Mouse (Mus musculus) cerebellum, postnatal 4 days (tissue): Measurements from ENCODE around the gene Prok2.
A peak's percentile ranks its signal among the peaks of the same experiment; 100 is the strongest.

ENCODE experiments used
- DNase-seq, 2 experiments: peaks; one replicate each; pipeline ENCODE4 v3.0.0; 2022; ENCODE audit warnings: low spot score in 2 of 2, mixed read lengths in 1 of 2

Gene Prok2

DNA sequence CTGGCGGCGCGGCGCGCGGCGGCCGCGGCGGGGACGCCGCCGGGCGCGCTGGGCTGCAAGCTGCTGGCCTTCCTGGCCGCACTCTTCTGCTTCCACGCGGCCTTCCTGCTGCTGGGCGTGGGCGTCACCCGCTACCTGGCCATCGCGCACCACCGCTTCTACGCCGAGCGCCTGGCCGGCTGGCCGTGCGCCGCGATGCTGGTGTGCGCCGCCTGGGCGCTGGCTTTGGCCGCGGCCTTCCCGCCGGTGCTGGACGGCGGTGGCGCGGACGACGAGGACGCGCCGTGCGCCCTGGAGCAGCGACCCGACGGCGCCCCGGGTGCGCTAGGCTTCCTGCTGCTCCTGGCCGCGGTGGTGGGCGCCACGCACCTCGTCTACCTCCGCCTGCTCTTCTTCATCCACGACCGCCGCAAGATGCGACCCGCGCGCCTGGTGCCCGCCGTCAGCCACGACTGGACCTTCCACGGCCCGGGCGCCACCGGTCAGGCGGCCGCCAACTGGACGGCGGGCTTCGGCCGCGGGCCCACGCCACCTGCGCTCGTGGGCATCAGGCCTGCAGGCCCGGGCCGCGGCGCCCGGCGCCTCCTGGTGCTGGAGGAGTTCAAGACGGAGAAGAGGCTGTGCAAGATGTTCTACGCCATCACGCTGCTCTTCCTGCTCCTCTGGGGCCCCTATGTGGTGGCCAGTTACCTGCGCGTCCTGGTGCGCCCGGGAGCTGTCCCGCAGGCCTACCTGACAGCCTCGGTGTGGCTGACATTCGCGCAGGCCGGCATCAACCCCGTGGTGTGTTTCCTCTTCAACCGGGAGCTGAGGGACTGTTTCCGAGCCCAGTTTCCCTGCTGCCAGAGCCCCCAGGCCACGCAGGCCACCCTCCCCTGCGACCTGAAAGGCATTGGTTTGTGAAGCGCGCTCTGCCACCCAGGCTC, 33.0 kb downstream of the Prok2 start:
- peak in 1 of 2 experiments; percentile 52 for DNase-seq

DNA sequence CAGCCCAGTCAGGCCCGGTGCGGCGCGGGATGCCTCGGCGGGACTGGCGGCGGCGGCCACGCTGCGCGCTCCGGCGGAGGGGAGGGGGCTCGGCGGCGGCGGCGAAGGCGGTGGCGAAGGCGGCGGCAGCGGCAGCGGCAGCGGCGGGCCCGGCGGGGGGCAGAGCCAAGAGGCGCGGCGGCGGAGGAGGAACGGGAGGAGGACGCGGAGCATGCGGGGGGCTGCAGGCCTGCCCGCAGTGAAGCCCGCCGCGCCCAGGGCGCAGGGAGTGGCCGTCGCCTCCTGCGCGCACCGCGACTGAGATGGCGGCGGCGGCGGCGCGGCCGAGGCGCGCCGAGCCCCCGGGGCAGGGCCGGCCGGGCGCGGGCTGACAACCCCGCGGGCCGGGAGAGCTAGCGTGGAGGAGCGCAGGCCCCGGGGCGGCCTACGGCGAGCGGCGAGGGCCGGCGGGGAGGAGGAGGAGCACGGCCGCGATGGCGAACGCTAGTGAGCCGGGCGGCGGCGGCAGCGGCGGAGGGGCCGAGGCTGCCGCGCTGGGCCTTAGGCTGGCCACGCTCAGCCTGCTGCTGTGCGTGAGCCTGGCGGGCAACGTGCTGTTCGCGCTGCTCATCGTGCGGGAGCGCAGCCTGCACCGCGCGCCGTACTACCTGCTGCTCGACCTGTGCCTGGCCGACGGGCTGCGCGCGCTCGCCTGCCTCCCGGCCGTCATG, 33.8 kb downstream of the Prok2 start, which contains the start of gene Gpr27:
Gpr27 (plus strand) TSS at position 474 of the 710 bp plus-strand sequence.
- peak; percentile 38 to 57 for DNase-seq

DNA sequence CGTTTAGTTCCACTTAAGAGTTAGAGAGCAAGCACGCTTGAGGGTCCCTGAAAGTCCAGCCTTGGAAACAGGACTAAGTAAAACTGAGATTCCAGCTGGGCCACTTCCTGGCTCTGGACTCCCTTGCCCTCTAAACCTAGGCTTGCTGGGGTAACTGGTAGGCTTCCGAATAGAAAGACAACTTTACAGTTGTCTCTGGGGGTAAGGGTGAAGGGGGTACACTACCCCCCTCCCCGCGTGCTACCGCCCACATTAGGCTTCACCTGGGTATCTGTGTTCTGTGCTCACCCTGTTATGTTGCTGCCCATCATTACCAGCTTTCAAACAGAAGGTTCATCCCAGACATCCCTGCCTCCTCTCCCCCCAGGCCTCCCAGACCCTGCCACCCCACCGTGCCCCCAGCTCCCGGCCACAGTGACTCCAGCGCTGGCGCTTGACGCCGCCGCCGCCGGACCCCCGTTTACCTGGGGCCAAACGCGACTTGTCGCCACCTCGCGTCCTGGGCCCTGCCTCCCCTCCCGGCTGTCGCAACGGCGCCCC, 34.5 kb downstream of the Prok2 start:
- DNase-seq, result no peak

DNA sequence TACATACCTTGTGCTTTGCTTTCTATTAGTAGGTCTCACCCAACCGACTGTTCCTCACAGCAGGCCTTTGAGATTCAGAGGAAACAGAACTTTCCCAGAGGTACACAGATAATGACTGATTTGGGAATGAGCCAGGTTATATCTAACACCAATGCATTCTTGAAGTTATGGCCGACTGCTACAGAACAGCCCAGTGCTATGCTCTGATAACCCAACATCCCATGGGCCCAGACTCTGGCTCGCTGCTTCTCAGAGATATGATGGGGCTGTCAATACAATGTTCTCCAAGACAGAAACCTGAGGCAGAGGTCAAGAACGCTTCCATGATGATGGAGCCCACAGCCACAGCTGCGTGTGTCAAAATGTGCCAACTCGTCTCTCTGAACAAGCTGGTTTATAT, 37.7 kb downstream of the Prok2 start:
- no peak for DNase-seq

DNA sequence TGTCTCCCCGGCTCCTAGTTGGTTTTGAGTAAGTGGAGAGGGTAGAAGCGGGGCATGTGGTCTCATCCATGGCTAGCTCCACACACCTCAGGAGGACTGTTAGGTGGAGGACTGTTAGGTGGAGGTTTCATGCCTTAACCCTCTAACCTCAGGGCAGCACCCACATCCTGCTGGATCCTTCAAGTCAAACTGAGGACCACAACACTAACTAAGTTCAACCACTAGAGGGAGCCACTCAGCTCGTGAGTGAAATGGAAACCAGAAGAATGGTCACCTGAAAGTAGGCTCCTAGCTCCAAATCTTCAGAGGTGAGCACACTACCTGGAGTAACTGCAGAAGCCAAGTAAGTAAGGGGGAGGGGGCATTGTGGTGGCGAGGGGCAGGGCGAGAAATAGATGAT, 41.3 kb downstream of the Prok2 start:
- no peak for DNase-seq

DNA sequence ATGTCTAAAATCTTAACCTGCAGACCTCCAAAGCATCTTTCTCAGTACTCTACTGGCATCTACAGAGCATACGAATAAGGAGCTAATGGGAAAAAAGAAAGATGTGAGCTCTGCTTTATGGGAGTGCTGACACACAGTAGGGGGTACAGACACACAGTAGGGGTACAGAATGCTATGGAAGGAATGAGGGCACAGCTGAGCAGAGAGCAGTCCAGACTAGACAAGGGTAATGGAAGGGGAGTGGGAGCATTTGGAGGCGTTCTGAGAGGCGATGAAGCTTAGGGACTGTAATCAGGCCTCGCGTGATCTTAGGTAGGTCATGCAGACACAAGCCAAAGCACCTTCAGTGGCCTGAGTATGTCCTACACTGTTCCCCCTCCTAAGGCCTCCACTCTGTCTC, 42.2 kb downstream of the Prok2 start:
- DNase-seq, result no peak

DNA sequence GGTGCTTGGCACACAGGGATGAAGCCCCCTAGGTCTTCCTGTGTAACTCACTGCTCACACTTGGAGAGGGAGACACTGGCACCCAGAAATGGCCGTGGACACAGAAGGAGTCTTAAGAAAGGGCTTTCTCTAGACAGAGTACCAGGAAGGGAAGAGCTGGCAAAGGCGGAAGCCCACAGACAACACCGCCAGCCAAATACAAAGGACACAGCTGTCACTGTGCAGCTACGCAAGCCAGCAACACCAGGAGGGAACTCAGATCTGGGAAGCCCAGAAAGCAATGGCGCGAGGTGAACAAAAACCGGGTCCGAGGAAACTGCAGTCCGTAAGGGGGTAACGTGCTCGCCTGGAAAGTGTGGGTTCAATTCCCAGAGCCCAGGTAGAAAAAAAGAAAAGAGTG, 48.1 kb downstream of the Prok2 start:
- peak in 1 of 2 experiments; percentile 37 for DNase-seq

DNA sequence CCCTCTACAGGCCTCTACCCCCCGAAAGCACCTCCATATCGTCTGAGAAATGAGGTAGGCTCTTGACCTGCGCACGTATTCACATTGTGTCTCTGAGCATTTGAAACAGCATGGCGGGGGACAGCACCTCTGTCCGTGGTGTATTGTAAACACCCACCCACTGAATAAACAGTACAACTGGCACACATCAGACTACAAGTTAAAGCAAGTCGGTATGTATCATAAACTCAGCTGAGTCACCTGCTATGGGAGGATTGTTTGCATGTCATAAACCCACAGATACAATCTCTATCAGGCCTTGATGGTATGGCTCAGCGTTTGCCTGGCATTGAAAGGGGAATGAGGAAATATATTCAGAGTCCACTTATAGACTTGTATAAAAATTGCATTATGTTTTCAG, 48.9 kb downstream of the Prok2 start:
- no peak for DNase-seq

DNA sequence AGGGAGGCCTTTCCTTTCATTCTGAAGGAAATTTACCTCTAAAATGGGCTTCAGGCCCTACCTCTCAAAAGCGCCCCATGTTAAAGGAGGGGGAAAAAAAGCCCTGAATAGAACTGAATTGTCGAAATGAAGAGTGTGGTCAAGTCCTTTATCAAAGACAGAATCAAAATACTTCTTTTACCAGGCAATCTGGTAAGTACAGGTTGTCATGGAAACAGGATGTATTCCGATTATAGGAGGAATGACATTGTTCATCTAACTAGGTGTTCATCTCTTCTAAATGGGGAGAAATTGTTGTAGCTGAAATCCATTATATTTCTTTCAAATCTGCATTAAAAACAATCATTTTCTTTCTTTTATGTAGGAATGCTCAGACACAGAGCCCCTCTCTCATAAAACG, 51.7 kb downstream of the Prok2 start:
- DNase-seq, result no peak

DNA sequence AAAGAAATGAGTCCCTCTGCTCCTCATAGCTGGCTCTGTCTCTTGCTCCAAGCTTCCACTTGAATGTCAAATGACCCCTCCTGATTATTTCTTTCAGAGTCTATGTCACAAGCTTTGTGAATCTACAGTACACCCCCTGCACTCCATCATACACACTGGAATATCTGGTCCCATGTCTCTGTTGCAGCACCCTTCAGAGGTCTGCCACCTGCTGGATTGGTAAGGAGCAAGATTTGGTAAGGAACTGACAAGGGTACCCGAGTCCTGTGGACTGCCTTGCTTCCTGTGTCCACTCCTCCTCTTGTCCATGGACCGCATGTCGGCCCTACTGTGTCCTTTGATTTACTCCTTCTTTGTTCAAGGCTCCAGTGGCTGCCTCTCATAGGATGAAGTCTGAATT, 54.4 kb downstream of the Prok2 start:
- DNase-seq, result no peak

DNA sequence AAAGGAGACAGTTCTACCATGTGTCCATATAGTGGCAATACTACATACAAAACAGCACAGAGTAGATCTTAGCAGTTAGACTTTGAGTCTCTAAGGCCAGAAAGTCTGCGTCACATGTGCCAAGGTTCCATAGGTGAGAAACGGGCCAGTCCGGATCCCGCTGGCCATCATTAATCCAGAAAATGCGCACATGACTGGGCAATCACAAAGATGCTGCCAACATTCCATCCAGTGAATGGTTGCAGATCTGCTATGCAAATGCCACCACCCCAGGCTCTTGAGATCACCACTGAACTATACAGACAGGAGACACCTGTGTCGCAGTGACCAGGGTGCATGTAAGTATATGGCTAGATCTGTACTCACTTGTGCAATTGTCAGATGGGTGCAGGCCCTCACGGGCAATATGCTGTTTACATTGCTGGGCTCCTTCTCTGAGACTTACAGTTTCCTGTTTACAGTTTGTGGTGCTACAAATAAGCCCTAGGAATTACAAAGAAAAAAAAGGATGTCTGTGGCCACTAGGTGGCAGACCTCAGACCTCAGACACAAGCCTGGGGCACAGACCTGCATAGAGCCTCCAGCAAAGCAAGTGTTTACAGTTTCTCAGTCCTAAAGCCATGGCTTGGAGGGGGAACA, 55.6 kb downstream of the Prok2 start:
- peak in 1 of 2 experiments; percentile 60 for DNase-seq

DNA sequence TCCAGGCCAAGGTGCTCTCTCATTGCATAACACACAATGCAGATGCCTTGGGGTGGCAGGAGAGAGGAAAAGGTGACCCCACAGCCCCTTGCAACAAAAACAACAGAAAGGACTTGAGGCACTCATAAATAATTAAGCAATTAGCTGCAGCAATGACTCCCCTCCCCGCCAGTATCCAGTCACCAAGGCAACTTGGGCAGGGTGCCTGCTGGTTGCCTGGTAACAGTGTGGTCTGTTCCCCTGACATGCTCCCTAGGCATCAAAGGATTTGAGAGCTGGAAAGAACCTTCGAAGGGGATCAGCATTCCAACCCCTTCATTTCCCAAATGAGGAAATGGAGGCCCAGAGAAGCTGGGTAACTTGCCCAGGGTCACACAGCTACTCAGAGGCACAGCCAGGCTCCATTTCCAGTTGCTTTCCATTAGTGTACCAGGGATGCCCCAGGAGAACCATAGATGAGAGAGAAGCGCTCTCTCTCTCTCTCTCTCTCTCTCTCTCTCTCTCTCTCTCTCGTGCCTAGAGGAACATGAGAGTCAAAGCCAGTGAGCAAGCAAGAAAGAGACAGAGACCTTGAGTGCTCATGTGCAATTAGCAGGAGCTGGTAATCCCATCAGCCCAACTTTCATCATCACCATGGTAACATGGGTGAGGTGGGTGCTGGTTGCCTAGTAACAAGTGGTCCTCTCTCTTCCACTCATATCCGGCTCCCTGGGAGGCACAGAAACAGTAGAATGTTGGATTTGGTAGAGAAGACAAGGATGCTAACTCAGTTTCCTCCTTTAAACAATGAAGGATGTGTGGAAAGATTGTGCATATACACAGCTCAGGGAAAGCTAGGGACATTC, 56.5 kb downstream of the Prok2 start:
- DNase-seq, result peak; percentile 55 to 82

DNA sequence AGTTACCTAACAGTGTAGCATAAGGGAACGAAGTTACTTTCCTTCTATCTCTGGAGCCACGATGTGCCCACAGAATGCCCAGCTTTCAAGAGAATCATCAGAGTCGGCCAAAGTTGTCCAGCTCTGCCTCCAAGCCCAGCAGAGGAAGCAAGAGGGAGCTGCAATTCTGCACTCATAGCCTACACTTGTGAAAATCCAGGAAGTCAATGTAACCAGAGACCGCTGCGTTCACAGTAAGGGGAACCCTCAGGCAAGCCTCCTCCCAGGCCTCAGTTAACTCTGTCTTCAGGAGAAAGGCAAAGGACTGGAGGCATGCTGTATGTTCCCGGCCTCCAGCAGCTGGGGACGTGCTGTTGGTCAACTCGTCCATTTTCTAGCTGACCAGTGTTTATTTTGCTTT, 58.9 kb downstream of the Prok2 start:
- DNase-seq, result peak in 1 of 2 experiments; percentile 22

DNA sequence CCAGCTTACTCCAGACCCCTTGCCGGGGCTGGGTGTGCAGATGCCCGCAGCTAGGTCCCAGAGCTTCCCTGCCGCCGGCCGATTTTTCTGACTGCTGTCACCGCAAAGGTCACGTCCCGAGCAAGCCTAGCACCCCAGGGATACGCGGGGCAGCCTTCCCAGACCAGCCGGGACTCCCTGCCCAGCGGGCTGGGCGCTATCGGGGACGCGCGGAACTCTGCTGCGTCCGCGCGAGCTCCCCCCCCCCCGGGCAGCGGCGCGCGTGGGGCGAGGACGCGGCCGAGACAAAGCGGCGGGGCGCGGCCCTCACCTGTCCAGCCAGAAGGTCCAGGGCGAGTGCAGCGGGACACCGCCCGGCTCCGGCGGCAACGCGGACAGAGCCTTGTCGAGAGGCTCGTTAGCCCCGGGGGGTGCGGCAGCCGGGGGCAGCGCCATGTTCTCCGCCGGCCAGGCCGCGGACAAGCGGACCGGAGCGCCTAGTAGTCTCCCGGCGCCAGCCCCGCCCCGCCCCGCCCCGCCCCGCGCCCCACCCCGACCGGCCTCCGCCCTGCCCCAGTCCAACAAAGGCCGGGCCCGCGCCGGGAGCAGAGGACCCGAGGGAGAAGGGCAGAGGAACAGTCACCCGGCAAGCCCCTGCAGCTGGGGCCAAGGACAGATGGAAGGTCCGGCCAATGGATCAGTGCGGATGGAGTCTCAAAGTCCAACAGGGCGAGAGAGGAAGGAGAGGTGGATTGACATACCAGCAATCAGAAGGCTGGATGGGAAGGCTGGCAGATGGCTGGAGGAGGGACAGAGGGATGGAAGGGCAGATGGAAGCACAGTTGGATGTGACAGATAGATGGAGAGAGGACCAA, 59.6 kb downstream of the Prok2 start, which contains the start of the genes Eif4e3 and Gm20696:
Eif4e3 (minus strand) TSS at position 454 of the 854 bp plus-strand sequence.
Gm20696 (minus strand) TSS at position 480 of the 854 bp plus-strand sequence.
- DNase-seq, result peak in 1 of 2 experiments; percentile 71

DNA sequence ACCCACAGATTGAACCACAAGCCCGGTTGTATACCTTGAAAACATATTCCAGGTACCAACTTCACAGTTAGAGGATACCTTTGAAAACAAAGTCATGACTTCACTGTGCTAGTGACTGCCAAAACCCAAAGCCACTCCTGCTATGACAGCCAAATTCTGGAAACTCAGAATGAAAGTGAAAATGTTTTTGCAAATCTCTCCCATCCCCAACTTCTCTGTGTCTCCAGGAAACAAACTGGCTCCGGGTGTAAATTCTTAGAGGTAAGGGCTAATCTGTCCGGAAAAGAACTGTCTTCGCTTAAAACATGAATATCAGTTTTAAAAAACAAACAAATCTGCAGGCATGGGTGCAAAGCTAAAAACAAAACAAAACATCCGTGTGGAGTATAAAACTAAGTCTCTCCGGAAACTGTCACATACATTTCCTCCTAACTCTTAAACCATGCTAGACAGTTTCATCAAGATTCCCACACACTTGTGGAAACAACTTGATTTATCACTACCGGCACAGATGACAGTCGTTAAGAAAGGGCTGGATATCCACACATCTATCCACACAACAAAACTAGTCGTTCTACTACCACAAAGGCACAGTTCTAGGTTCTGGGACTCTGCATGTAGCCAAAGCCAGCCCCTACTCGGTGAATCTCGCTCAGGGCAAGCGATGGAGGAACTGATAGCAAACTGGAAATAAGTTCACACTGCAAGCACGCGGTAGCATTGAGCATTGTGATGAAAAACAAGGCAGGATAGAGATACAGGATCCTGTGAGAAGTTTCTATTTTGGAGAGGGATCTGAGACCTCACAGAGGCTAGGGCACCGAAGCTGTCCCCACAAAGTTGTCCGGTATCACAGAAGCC, 60.5 kb downstream of the Prok2 start:
- no peak for DNase-seq

DNA sequence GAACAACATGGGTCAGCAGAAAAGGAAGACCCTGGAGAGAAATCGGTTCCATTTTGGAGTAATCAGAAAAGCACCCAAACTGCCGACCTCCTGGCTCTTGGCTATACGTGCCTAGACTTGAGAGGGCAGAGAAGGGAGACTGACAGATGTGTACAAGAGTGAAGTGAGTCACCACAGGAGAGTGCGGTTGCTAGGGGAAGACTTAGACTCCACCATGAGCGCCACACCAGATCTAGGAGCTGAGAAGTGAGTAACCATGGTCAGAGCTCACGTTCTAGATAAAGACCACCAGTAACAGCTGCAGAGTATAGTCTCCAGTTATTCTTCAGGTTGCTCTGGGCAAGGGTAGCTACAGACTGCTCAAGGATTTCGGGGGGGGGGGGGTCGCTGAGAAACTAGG, 63.0 kb downstream of the Prok2 start:
- DNase-seq, result no peak
